Mouse (Mus musculus): ENCODE results near the gene Zmynd12.

The Zmynd12 gene

DNA sequence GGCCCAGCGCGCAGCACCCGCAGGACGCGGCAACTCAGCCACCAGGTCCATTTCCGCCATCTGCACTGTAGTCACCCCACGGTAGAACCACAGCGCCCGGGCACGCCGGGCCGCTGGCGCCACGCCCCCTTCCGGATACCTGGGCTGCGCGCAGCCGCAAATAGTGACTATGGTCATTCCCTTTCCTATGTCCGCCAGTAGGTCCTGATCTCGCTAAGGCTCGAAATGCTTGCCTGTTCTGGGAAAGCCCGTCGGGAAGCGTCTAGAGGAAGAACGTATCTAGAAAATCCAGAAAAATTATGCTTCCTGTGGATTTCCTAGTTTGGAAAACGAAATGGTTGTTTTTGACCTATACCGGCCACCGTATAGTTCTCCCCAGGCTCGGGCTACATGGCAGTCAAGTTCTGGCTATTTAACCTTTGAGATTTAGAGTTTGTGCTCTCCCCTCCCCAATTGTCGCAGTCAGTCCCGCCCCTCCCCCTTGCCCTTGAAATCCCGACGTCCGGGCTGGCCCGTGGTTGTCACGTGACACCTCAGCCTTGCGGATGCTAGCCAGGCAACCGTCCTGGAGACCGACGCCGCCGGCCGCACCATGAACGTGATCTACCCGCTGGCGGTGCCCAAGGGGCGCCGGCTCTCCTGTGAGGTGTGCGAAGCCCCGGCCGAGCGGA, at the start of gene Zmynd12, which contains the start of gene Ppcs:
Gene Zmynd12 (plus strand): TSS at position 521 of the 671 bp plus-strand sequence.
Gene Ppcs (minus strand): TSS at position 127 of the 671 bp plus-strand sequence.
- DNase-seq (ENCODE audit: low spot score in 2 of 2): peak; percentile 88

DNA sequence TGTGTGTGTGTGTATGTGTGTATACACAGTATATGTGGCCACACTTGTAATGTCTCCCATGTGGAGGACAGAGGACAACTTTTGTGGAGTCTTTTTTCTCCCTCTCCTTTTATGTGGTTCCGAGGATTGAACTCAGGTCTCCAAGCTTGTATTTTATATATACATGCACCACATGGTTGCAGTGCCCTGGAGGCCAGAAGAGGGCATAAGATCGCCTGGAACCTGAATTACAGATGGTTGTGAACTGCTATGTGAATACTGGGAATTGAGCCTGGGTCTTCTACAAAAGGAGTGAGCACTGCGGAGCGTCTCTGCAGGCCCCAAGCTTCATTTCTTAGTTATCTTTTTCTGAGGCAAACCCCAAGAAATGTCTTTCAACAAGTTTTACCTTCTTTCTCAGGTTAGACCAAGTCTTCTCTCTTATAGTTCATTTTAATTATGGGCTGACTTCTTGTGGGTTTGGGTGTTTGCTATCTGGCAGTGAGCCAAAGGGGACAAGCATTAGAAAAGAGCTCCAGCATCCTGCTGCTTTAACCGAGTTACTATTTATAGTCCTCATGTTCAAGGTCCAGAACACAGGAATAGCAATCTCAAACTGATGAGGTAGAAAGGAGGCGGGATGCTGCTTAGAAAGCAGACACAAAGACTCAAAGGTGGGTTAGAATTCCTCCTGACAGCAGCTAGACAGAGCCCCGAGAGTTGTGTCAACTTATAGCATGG, 41.0 kb upstream of the Zmynd12 start:
- no peak for DNase-seq (ENCODE audit: low spot score in 2 of 2)

DNA sequence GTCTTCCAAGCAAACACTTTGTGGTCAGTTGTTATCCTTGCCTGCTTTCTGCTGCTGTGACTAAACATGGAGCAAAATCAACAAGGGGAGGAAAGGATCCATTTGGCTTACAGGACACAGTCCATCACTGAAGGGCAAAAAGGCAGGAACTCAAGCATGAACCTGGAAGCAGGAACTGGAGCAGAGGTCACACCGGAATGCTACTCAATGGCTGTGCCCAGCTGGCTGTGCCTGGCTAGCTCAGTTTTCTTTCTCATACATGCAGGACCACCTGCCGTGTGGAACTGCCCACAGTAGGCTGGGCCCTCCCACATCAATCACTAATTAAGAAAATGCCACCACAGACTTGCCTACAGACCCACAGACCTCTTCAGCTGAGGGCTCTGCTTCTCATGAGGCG, 33.4 kb upstream of the Zmynd12 start:
- DNase-seq (ENCODE audit: low spot score in 2 of 2): no peak

DNA sequence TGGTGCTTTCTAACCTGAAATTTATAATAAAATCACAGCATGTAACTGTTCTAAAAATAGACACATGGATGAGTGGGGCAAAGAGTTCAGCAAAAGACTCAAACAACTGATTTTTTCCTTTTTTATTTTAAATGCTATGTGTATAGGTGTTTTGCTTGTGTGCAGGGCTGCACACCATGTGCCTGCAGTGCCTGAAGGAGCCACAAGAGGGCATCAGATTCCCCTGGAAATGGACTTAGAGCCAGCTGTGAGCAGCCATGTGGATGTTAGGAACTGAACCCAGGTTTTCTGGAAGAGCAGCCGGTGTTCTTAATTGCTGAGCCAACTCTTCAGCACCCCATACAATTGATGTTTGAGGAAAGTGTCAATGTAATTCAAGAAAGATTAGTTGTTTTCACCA, 32.2 kb upstream of the Zmynd12 start:
- DNase-seq (ENCODE audit: low spot score in 2 of 2): no peak

GRCm38 (mm10) chr4:119398751-119399150, 23.9 kb upstream of the Zmynd12 start:
- DNase-seq (ENCODE audit: low spot score in 2 of 2): no peak

GRCm38 (mm10) chr4:119400896-119401295, 21.7 kb upstream of the Zmynd12 start:
- no peak for DNase-seq (ENCODE audit: low spot score in 2 of 2)

DNA sequence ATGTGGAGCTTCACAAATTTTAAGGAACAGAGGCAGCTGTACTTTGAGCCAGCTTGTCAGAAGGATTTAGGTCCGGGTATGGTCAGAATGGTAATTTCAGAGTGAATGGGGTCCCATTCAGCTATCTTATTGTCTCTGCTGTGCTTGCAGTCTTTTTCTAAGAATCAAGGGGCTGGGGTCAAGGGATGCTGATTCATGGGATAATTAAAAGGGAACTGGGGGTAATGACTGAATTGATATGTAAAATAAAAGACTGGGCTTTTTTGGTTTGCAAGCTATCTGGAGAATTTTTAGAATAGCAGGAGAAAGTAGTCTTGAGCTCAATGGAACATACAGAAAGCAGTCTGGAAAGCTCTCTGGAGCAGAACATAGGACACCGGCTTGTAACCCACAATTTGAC, 19.2 kb upstream of the Zmynd12 start:
- no peak for DNase-seq (ENCODE audit: low spot score in 2 of 2)

GRCm38 (mm10) chr4:119411877-119412650, 10.6 kb upstream of the Zmynd12 start:
- DNase-seq (ENCODE audit: low spot score in 2 of 2): no peak

DNA sequence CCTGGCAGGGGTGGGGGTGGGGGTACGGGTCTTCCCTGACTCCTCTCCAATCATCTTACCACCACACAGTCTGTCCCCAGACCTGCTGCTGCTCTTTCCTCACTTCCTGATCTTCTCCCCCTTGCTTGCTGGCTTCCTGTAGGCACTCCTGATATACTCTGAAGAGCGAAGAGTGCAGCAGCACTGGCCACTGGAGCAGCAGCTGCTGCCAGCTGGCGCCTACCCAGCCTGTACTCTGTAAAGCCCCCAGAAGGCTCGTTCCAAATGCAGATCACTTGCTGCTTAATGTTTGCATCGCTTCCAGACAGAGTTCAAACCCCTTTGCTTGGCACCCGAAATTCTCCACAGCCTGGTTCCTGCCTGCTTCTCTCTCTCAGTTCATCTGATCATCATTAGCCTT, 9.8 kb upstream of the Zmynd12 start:
- DNase-seq (ENCODE audit: low spot score in 2 of 2): no peak

GRCm38 (mm10) chr4:119415072-119415753, 7.4 kb upstream of the Zmynd12 start, which contains the start of gene Ccdc30:
Ccdc30 (minus strand) TSS chr4:119415521.
- DNase-seq (ENCODE audit: low spot score in 2 of 2): peak; percentile 93 to 98

DNA sequence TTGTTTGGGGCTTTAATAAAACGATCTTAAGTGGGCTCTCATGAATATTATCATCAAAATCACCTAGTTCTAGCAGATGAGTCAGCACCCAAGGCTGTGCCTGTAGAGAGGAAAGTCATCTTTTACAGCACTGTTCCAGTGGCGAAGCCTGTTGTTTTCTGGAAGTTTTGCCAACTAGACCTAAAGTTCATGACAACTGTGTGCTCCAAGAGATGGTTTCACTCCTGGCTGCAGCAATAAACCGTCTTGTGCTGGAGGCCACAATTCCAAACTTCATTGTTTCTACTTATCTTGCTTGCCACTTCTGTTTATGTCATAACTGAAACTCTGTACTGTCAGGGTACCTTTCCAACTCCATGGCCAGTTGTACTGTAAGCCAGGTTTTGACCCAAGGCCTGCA, 5.3 kb upstream of the Zmynd12 start:
- DNase-seq (ENCODE audit: low spot score in 2 of 2): no peak

DNA sequence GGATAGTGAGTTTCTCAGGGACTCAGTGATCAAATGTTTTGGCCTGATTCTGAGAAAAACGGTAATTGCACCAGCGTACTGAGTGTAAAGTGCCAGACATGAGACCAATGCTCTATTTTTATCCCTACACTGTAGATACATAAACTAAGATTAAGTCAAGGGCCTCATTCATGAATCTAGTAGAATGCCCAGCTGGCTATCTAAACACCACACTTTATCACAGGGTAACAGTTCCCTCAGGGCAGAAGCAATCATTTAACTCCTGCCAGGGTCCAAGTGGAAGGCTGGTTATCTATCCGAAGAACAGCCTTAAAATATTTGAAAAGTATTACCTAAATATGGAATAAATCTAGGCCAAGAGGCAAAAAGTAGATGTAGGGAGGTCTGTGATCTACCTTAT, 4.7 kb upstream of the Zmynd12 start:
- DNase-seq (ENCODE audit: low spot score in 2 of 2): no peak

DNA sequence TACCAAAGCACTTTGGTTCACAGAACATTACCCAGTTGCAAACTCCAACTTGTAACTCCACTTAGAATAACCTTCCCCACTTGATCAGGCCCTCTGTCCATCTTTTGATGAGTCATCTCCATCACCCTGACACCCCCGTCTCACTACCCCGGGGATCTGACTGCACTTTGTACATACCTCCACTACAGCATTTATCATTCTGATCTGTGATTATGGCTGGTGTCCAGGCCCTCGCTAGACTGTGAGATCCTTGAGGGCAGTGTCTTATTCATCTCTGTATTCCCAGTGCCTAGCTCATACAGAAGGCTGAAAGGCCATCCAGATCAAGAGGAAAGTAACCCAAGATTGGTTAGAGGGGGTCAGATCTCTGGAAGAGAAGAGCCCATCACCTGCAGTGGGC, 1.4 kb upstream of the Zmynd12 start:
- no peak for DNase-seq (ENCODE audit: low spot score in 2 of 2)

DNA sequence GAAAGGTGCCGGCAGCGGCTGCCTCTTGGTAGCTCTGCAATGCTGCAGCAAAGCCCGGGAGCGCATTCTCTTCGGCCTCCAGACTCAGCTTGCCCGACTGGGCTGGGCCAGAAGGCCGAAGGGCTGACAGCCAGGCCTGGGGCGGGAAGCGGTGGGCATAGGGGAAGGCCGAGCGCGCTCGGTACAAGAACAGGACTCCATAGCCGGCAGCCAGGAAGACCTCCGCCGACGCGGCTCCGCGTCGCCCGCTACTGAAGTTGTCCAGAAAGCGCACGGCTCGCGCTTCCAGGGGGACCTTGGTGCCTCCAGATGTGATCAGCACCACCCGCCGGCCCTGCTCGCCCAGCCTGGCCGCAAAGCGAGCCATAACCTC, 707 bp upstream of the Zmynd12 start:
- no peak for DNase-seq (ENCODE audit: low spot score in 2 of 2)

GRCm38 (mm10) chr4:119425077-119425476, 2.5 kb downstream of the Zmynd12 start:
- no peak for DNase-seq (ENCODE audit: low spot score in 2 of 2)

GRCm38 (mm10) chr4:119425601-119426000, 3.0 kb downstream of the Zmynd12 start:
- no peak for DNase-seq (ENCODE audit: low spot score in 2 of 2)

DNA sequence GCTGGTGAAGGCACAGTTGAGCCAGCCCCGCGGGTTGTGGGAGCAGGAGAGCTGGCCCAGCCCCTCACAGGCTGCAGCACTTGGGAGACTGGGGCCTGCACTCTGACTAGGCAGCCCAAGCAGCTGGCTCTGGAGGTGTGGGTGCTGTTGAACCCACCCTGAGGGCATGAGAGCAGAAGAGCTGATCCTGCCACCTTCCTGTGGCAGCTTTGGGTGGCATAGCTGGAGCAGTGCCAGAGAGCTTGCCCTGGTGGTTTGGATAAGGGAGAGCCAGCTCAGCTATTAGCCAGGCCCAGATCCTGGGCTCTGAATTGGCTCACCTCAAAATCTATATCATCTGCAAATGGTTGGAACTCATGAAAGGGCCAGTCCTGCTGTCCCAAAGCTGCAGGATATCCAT, 5.1 kb downstream of the Zmynd12 start:
- no peak for DNase-seq (ENCODE audit: low spot score in 2 of 2)

GRCm38 (mm10) chr4:119430678-119431077, 8.1 kb downstream of the Zmynd12 start:
- peak in 1 of 2 experiments; percentile 33 for DNase-seq (ENCODE audit: low spot score in 2 of 2)

- no peak for DNase-seq (ENCODE audit: low spot score in 2 of 2)
Observed at GRCm38 (mm10) chr4:119437936-119438335, 15.3 kb downstream of the Zmynd12 start.

DNA sequence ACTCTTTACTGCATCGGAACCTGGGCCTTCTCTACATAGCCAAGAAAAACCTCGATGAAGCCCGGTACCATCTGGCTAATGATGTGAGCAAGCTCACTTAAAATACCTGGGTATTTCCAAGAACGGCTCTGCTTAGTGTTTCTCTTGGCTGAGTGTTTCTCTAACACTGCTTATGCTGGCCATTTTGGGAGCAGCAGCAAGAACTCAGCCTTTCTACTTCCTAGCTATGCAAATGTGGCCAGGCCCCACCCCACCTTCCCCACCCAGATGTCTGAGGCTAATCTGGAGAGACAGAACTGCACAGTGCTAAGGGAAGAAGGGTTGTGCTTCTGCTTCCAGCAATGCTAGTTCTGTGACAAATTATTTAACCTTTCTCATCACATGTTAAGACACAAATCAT, 19.2 kb downstream of the Zmynd12 start:
- DNase-seq (ENCODE audit: low spot score in 2 of 2): peak in 1 of 2 experiments; percentile 21

DNA sequence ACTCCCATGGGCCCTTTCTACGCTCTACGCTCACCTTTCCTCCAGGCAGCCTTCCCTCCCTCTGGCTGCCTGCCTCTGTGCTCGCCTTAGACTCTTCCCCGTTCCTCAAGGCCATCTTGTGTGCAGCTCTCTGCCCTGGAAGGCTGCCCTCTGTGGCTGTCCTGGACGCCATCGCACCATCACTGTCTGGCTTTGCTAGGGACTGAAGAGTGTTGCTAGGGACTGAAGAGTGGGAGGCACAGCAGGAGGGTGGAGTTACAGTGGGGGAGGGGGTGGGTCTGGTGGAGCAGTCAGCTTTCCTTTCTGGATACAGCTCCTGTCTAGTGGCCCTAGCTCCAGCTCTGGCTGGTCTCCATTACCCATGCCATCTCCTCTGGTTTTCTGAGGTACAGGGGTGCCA, 19.9 kb downstream of the Zmynd12 start:
- DNase-seq (ENCODE audit: low spot score in 2 of 2): no peak

GRCm38 (mm10) chr4:119447261-119447660, 24.6 kb downstream of the Zmynd12 start:
- DNase-seq (ENCODE audit: low spot score in 2 of 2): no peak
